Comparison of ENCODE assay signal across 15 mouse cellular contexts in genomic region chr6:61523748-61524493, GRCm38 (mm10).
DNase-seq lines count a peak whose midpoint lies in the region; ATAC-seq and TF ChIP-seq lines count a peak whose summit lies in the region.
"Had no signal": no experiment of that assay in that cellular context is flagged by ENCODE, and none has a peak within 500 bp of the region (broad histone marks: within the 10 kb centered on the region; RNA-seq: fewer than 3 reads in every experiment).

No protein-coding gene starts in this region.

- H3K9ac ChIP-seq in lung, embryonic 16.5 days (ENCODE audit: low read length): no peak overlapping the region
- H3K9ac ChIP-seq in stomach, embryonic 15.5 days: no peak overlapping the region
- H3K9ac ChIP-seq in hindbrain, embryonic 12.5 days: no peak overlapping the region
- H3K9ac ChIP-seq: liver, embryonic 13.5 days; midbrain, embryonic 13.5 days had no signal

- peak; percentile 54; the same call in 1 of the 2 replicates for ATAC-seq in lung, embryonic 16.5 days (ENCODE audit: low read depth)
- peak; percentile 85 for ATAC-seq in stomach, embryonic 15.5 days (ENCODE audit: insufficient read depth, low FRiP score, low read depth)
- no peak for ATAC-seq in hindbrain, embryonic 12.5 days (ENCODE audit: low FRiP score)
- ATAC-seq: forebrain, embryonic 16.5 days; midbrain, embryonic 13.5 days had no signal

- peak; percentile 10 for DNase-seq in embryo, embryonic 10 days (ENCODE audit: low spot score)
- DNase-seq in embryo, embryonic 11 days: no peak
- no peak for DNase-seq in lung, adult 2 months
- peak; percentile 56 for DNase-seq in fat pad, adult 2 months (ENCODE audit: extremely low read depth, low read depth, low spot score)
- no peak for DNase-seq in MN1 (ENCODE audit: low spot score)
- DNase-seq: B cell, adult 2 months; heart, adult 18-20 months; heart, postnatal 4 days; liver, embryonic 13.5 days; thymus, adult 18-20 months had no signal

- no peaks in the 10 kb centered on the region for H3K36me3 ChIP-seq in lung, embryonic 16.5 days (ENCODE audit: control insufficient read depth, insufficient read depth, low read length)
- no peaks in the 10 kb centered on the region for H3K36me3 ChIP-seq in stomach, embryonic 15.5 days
- H3K36me3 ChIP-seq in hindbrain, embryonic 12.5 days: no peaks in the 10 kb centered on the region
- H3K36me3 ChIP-seq: liver, embryonic 13.5 days; midbrain, embryonic 13.5 days had no signal

- 22% methylated on average over 14 of the region's 14 CpGs for WGBS in lung, embryonic 16.5 days
- WGBS in lung, adult 2 months: 39% methylated on average over 14 of the region's 14 CpGs
- WGBS in stomach, embryonic 15.5 days: 20% methylated on average over 14 of the region's 14 CpGs
- 46% methylated on average over 14 of the region's 14 CpGs for WGBS in hindbrain, embryonic 12.5 days

- no peaks in the 10 kb centered on the region for H3K4me1 ChIP-seq in lung, embryonic 16.5 days (replicated peaks; ENCODE audit: control insufficient read depth, insufficient read depth, low read length)
- H3K4me1 ChIP-seq in lung, adult 2 months (ENCODE audit: control insufficient read depth, insufficient read depth, low read length): no peaks in the 10 kb centered on the region
- H3K4me1 ChIP-seq in stomach, embryonic 15.5 days: 0 out of 2 replicates have a peak, but pooled peaks cover 2% of the 10 kb centered on the region
- no peaks in the 10 kb centered on the region for H3K4me1 ChIP-seq in hindbrain, embryonic 12.5 days
- H3K4me1 ChIP-seq: liver, embryonic 13.5 days had no signal

- H3K4me3 ChIP-seq in lung, embryonic 16.5 days (ENCODE audit: low read length): no peak overlapping the region
- H3K4me3 ChIP-seq in lung, adult 2 months (replicated peaks; ENCODE audit: extremely low read depth, low read depth, low read length): no peak overlapping the region
- H3K4me3 ChIP-seq in stomach, embryonic 15.5 days (replicated peaks): no peak overlapping the region
- no peak overlapping the region for H3K4me3 ChIP-seq in hindbrain, embryonic 12.5 days
- H3K4me3 ChIP-seq: liver, embryonic 13.5 days; midbrain, embryonic 13.5 days had no signal

- H3K27ac ChIP-seq in lung, embryonic 16.5 days (ENCODE audit: low read length): no peak overlapping the region
- peak overlapping the region; percentile 44; the same call in 1 of the 2 replicates for H3K27ac ChIP-seq in stomach, embryonic 15.5 days
- no peak overlapping the region for H3K27ac ChIP-seq in hindbrain, embryonic 12.5 days
- H3K27ac ChIP-seq: liver, embryonic 13.5 days; midbrain, embryonic 13.5 days had no signal

- no peak for TF ChIP-seq POLR2A in lung, adult 2 months (IDR thresholded peaks at IDR 0.05; ENCODE audit: borderline replicate concordance, extremely low read depth, low read depth, low read length)

- H3K9me3 ChIP-seq in lung, embryonic 16.5 days (ENCODE audit: control insufficient read depth, low read length): no peaks in the 10 kb centered on the region
- H3K9me3 ChIP-seq in stomach, embryonic 15.5 days: no peaks in the 10 kb centered on the region
- H3K9me3 ChIP-seq in hindbrain, embryonic 12.5 days (replicated peaks): no peaks in the 10 kb centered on the region
- H3K9me3 ChIP-seq: liver, embryonic 13.5 days; midbrain, embryonic 13.5 days had no signal

- no peaks in the 10 kb centered on the region for H3K27me3 ChIP-seq in lung, embryonic 16.5 days (ENCODE audit: control insufficient read depth, insufficient read depth, low read depth, low read length)
- no peaks in the 10 kb centered on the region for H3K27me3 ChIP-seq in stomach, embryonic 15.5 days (replicated peaks)
- H3K27me3 ChIP-seq in hindbrain, embryonic 12.5 days: no peaks in the 10 kb centered on the region
- H3K27me3 ChIP-seq: liver, embryonic 13.5 days; midbrain, embryonic 13.5 days had no signal

- TF ChIP-seq CTCF in lung, adult 2 months (IDR thresholded peaks at IDR 0.05; ENCODE audit: insufficient read depth, low read length): no peak

- no peak overlapping the region for H3K4me2 ChIP-seq in lung, embryonic 16.5 days (ENCODE audit: low read depth, low read length)
- no peak overlapping the region for H3K4me2 ChIP-seq in stomach, embryonic 15.5 days
- H3K4me2 ChIP-seq in hindbrain, embryonic 12.5 days (replicated peaks): no peak overlapping the region
- H3K4me2 ChIP-seq: liver, embryonic 13.5 days; midbrain, embryonic 13.5 days had no signal

Comparison
In these comparisons a context has a peak if more than half of its experiments do, and no peak if none do; other contexts are left out.
1. DNase-seq: peak in embryo, embryonic 10 days (single experiment) and fat pad, adult 2 months (single experiment); none in embryo, embryonic 11 days (single experiment), lung, adult 2 months (single experiment) and MN1 (single experiment).